Mouse (Mus musculus): ENCODE measurements around the gene Dock6.
A peak's percentile ranks its signal among the peaks of the same experiment; 100 is the strongest.
"Not testable (repeated sequence)": the region's sequence is repeated elsewhere in the genome, so short reads cannot be mapped to it uniquely, and the experiment has no call there.

Gene Dock6

DNA sequence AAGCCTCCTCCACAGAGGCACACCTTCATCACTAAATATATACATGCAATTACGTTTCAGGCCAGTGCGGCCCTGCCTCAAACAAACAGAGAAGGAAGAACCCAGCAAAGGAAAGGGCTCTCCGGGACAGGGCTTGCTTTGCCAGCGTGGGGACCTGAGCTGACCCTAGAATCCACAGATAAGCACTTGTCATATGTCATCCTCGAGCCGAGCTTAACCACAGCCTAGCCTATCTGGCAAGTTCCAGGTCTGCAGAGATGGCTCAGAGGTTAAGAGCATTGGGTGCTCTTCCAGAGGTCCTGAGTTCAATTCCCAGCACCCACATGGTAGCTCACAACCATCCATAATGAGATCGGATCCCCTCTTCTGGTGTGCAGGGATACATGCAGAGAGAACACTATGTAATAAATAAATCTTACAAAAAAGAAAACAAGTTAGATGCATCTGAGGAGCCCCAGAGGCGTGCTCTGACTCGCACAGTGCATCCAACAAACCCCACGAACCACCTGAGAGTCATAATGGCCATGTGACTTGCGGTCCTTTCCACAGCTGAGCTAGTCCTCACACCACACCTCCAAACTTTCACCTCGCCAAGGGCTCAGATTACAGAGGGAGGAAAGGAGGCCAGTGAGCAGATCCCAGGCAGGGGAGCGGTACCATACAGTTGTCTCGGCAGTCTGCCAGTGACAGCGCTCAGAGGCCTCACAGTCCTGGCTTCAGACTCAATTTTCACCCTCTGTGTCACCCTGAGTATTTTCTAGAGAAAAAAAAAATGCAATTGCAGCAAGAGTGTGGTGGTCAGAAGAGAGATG, 70.6 kb downstream of the Dock6 start:
- DNase-seq (ENCODE audit: inconsistent ontology term) = peak; percentile 62

- DNase-seq (ENCODE audit: inconsistent ontology term) = no peak
Measured at GRCm38 (mm10) chr9:21777726-21778125, 74.7 kb downstream of the Dock6 start.

GRCm38 (mm10) chr9:21774353-21774752, 78.1 kb downstream of the Dock6 start:
- DNase-seq (ENCODE audit: inconsistent ontology term) = no peak

- DNase-seq (ENCODE audit: inconsistent ontology term) = not testable (repeated sequence)
Measured at GRCm38 (mm10) chr9:21773396-21773795, 79.0 kb downstream of the Dock6 start.

GRCm38 (mm10) chr9:21769558-21770183, 82.8 kb downstream of the Dock6 start:
- DNase-seq (ENCODE audit: inconsistent ontology term) = peak; percentile 68

DNA sequence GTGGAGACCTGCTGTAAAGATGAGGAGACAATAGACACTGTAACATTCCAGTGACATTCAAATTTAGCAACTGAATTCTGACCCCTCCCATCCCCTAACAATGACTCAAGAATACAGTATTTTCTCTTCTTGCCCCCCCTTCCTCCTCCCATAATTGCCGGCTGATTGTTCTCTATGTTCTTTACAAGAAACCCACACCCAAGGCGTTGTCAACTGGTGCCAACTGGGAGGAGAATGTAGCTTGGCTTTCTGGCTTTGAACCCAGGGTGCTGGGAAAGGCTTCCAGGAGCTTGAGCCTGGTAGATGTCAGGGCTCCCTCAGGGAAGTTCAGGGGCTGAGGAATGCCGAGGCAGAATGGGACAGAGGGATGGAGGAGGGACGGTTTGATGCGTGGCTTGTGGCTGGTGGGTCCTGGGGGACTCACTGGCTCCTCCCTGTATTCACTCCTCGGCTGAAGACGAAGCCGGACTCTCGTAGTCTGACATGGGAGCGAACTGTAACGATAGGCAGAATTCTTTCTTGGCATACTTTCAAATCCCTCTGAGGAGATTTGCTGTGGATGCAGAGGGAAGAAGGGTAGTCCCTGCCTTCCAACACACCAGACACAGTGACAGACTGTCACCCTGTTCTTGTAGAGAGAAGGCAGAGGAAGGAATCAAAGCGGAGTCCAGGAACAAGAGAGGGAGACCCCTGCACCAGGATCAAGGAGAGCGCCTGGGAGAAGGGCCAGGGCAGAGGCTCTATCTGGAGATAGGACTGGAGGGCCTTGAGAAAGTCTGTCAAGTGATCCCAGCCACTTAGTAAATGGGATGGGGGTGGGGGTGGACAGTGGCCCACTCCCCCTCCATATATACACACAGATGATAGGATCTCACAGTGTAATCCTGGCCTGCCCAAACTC, 83.7 kb downstream of the Dock6 start:
- peak; percentile 84 for DNase-seq (ENCODE audit: inconsistent ontology term)

- peak; percentile 52 for DNase-seq (ENCODE audit: inconsistent ontology term)
Measured at GRCm38 (mm10) chr9:21767896-21768295, 84.5 kb downstream of the Dock6 start.

DNA sequence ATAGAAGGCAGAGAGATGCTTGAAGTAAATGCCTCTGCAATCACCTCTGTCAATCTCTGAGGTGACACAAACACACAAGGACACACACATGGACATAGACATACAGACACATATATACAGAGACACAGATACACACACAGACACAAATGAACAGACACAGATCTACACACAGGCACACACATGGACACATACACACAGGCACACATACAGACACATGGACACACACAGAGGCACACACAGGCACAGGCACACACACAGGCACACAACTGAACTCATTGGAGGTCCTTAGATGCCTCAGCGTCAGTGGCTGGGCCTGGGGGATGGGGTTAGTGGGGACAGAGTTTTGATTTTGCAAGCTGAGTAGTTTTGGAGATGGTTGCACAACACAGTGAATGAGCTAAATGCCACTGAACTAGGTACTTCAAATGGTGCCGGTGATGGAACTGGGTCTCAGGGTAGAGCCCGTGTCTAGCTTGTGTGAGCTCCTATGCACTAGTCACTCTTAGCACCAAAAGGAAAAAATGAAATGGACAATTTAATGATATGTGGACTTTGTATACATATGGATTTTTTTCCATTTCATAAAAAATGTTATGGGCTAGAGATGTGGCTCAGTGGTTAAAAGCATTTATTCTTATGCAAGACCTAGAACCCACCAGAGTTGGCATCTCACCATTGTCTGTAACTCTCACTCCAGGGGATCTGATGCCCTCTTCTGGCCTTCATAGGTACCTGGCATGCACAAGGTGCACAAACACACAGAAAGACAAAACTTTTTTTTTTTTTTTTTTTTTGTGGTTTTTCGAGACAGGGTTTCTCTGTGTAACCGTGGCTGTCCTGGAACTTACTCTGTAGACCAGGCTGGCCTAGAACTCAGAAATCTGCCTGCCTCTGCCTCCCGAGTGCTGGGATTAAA, 88.1 kb downstream of the Dock6 start:
- no peak for DNase-seq (ENCODE audit: inconsistent ontology term)

- DNase-seq (ENCODE audit: inconsistent ontology term) = no peak
Measured at GRCm38 (mm10) chr9:21762135-21762534, 90.3 kb downstream of the Dock6 start.

GRCm38 (mm10) chr9:21760155-21761088, 92.0 kb downstream of the Dock6 start, which contains the start of gene Spc24:
TSS of gene Spc24 (minus strand) at chr9:21760303.
- peak; percentile 98 for DNase-seq (ENCODE audit: inconsistent ontology term)

DNA sequence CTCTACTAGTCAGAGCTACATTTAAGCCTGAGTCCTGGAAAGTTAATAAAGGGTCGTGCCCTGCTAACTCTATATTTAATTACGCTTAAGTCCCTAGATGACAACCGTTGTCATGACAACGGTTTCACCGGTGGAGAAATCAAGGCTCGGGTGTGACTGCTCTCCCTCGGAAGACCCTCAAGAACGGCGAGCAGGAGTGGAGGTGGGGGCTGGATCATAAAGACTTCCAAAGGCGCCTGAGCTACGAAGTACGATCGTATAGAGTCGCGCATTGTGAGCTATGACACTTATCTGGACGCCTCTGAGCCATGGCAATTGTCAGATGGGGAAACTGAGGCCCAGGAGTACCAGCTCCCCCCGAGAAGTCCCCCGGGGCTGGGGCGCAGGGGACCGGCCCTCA, 92.7 kb downstream of the Dock6 start:
- no peak for DNase-seq (ENCODE audit: inconsistent ontology term)

GRCm38 (mm10) chr9:21758576-21759529, 93.6 kb downstream of the Dock6 start:
- peak; percentile 19 for DNase-seq (ENCODE audit: inconsistent ontology term)

DNA sequence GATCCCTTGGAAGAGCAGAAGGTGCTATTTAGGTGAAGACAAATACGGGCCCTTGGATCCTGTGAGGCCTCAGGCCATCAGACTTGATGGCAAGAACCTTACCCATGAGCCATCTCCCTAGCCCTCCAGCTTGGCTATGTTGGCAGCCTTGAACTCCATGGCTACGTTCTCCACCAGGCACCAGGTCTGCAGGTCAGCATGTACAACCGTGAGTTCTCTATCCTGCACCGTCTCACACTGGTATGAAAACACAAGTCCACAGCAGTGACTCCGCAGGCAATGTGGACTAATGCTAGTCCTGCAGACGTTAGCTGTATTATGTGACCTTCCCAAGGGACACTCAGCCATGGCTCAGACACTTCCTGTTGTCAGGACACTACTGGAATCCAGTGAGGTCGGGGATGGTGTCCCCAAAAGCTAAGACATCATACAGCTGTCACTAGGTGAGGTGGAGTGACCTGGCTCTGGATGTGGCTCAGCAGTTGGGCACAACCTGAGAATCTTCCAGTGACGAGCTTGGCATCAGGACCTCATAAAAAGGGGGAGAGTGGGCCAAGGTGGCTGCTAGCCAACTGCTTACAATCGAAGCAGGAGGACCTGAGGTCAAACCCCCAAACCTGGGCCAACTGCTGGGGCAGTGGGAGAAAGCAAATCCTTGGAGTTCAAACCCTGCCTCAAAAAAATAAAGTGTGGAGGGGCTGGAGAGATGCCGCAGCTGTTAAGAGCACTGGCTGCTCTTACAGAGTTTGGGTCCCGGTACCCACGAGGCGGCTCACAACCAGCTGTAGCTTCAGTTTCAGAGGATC, 97.7 kb downstream of the Dock6 start:
- DNase-seq (ENCODE audit: inconsistent ontology term) = peak; percentile 13

- DNase-seq (ENCODE audit: inconsistent ontology term) = peak; percentile 95
Measured at GRCm38 (mm10) chr9:21754003-21754402, 98.4 kb downstream of the Dock6 start.

GRCm38 (mm10) chr9:21752252-21752792, 100.1 kb downstream of the Dock6 start:
- peak; percentile 80 for DNase-seq (ENCODE audit: inconsistent ontology term)

GRCm38 (mm10) chr9:21751347-21751746, 101.1 kb downstream of the Dock6 start:
- DNase-seq (ENCODE audit: inconsistent ontology term) = peak; percentile 96

GRCm38 (mm10) chr9:21750370-21750769, 102.1 kb downstream of the Dock6 start:
- no peak for DNase-seq (ENCODE audit: inconsistent ontology term)

All from Muller cell, postnatal 12 days (primary cell).